Mouse (Mus musculus) lung, postnatal 25 days (tissue): ENCODE results near the gene Tpd52l2.
A peak's percentile ranks its signal among the peaks of the same experiment; 100 is the strongest.

ENCODE experiments used
- DNase-seq: peaks from one replicate; pipeline ENCODE4 v3.0.0; 2022; ENCODE audit warnings: low spot score

Tpd52l2 gene

DNA sequence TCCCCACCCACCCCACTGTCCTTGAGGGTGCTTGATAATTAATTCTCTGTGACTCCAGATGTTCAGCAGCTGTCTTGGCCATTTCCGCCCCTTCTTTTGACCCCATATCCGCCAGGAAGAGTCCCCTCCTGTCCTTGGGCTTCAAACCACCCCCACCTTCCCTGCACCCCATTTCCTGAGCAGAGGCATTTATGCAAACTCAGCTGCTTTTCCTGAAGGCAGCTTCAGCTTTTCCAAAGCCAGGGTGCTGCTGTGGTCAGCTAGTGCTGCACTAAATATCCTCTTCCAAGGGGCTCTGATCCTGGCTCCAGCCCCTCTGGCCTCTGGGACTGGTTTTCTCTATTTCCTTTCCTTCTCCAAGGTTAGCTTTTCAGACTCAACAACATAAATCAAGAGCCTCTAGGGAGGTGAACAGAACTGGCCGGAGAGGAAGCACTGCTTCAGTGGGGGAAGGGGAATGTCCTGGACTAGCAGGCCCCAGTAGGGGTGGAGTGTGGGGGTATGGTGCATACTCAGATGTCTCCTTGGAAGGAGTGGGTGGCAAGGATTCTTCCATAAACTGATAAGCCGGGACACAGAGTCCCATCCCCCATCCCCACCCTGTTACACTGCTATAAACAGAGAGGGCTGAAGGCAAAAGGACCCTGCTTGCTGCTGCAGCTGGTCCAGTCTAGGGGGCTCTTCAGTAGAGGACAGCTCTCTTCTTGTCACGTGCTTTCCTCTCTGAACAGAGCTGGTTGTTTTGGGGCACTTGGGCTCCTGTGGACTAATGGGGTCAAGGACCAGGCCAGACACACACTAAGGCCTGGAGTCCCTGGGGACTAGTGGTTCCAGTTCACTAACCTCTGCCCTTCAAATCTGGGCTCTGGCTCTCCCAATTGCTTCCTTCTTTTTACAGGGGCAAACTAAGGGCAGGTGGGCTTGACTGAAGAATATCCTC lies 9.3 kb upstream of the Tpd52l2 start:
- no peak for DNase-seq

GRCm38 (mm10) chr2:181491432-181492205 lies 5.3 kb upstream of the Tpd52l2 start:
- no peak for DNase-seq

DNA sequence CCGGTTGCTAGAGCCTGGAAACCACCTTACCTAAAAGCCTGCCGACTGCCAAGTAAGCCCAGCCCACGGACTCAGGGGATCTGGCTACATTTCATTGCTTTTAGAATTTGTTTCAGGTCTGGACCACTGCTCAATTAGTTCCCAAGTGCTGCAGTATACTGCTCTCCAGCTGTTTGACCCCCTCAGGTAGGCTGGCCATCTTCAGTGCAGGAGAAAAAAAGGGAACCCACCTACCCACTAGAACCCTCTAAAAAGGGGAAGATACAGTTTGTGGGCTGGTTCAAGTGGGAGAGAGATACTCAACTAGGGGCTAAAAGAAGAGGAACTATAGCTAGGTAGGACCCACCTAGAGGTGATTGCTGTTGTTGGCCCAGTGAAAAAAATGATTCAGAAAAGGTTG lies 4.7 kb upstream of the Tpd52l2 start:
- no peak for DNase-seq

DNA sequence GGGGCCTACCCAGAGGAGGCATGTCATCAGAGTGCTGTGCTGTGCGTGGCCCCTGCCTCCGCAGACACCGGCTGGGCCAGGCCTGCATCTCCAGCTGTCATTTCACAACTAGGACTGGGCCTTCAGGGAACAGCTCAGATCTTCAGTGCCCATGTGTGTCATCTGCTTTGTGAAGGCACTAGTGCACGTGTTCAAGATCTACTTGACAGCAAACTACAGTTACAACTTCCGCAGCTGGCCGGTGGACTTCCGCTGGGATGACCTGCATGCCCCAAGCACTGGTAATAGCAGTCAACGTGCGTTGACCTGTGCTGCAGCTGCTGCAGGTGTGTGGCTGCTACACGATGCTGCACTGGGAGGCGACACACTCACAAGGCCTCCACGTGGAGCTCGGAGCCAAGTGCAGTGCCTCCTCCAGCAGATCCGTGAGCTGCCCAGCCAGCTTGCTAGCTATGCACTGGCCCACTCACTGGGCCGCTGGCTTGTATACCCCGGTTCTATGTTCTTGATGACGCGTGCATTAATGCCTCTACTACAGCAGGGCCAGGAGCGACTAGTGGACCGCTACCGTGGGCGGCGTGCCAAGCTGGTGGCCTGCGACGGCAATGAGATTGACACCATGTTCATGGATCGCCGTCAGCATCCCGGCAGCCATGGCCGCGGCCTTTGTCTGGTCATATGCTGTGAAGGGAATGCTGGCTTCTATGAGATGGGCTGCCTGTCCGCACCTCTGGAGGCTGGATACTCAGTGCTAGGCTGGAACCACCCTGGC lies 3.6 kb upstream of the Tpd52l2 start, which contains the start of gene Abhd16b:
Abhd16b (plus strand) TSS at position 51 of the 772 bp plus-strand sequence.
- no peak for DNase-seq

- DNase-seq, result no peak
Observed at GRCm38 (mm10) chr2:181494266-181494945, 2.5 kb upstream of the Tpd52l2 start.

DNA sequence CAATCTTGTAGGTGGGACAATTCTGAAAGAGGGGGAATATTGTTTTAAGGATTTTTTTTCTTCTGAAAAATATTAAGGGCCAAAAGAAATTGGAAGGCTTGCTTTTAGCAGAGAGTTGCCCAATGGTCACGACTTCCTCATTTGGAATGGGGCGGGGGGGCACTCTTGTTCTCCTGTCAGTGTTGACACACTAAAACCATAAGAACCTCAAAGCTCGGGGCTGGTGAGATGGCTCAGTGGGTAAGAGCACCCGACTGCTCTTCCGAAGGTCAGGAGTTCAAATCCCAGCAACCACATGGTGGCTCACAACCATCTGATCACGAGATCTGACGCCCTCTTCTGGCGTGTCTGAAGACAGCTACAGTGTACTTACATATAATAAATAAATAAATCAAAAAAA lies 1.1 kb upstream of the Tpd52l2 start:
- peak; percentile 24 for DNase-seq

- peak; percentile 63 for DNase-seq
Observed at GRCm38 (mm10) chr2:181496281-181496680, 661 bp upstream of the Tpd52l2 start.

DNA sequence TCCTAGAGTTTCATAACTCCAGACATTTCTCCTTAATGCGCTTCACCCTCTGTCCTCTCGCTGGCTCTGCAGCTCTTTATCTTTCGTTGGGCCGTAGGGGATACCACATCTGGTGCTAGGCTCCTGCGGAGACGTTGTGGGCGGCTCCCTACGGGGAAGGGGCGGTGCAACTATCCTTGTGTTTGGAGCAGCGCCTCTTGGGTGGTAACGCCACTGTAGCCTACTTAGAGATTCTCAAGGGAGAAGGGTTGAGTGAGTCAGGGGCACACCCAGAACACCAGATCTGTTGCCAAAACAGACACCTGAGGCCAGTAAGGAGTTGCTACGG lies 570 bp downstream of the Tpd52l2 start:
- DNase-seq, result peak; percentile 76

DNA sequence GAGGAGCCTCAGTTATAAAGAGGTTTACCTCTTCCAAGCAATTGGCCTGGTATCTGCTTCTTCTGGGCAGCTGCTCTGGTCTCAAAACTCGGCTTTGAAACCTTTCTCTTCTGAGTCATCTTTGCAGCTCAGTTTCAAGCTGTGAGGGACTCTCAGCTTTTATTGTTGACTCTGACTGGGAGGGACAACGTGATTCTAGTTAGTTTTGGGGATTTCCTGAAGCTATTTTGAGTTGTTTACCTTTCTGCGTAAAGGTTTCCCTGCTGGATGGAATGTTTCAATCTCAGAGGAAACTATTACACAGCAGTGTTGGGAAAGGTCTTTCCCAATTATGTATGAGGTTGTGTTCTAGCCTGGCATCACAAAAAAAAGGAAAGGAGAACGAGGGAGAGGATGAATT lies 1.7 kb downstream of the Tpd52l2 start:
- no peak for DNase-seq

GRCm38 (mm10) chr2:181509191-181509590 lies 12.2 kb downstream of the Tpd52l2 start:
- no peak for DNase-seq

DNA sequence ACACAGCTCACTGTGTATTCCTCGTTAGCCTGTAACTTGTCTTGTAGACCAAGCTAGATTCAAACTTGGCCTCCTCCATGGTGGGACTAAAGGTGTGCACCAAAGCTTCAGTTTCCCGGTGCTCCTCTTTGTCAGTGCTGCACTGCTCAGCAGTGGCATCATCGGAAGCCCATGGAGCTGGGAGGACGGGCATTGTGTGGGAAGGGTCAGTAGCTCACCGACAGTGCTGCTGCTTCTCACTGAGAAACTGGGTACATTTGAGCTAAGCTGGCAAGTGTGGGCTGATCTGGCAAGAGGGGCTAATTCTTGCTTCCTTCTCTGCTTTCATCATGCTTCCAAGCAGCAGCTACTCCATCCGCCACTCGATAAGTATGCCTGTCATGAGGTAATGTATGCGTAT lies 14.3 kb downstream of the Tpd52l2 start:
- DNase-seq, result no peak

DNA sequence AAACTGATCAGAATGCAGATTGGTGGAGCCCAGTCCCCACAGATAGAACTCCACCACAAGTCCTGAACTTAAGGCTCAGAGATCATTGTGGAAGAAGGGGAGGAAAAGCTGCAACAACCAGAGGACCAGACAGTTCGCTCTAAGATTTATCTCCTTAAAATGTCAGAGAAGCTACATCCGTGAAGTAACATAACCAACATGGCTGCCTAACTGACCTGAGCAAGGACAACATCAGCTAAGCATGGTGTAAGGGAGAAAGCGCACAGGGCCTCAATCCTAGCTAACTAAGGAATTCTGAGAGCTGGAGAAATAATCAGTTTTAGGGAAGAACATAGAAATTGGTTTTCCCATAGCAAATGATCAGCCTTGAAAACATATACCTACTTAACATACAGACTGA lies 22.3 kb downstream of the Tpd52l2 start:
- no peak for DNase-seq

- DNase-seq, result peak; percentile 99
Observed at GRCm38 (mm10) chr2:181520118-181520935, 23.4 kb downstream of the Tpd52l2 start, which contains the start of gene Dnajc5. Gene Dnajc5 (plus strand): TSS chr2:181520485.

- no peak for DNase-seq
Observed at GRCm38 (mm10) chr2:181520936-181521227, 23.9 kb downstream of the Tpd52l2 start.

- no peak for DNase-seq
Observed at GRCm38 (mm10) chr2:181521491-181521890, 24.5 kb downstream of the Tpd52l2 start.

- no peak for DNase-seq
Observed at GRCm38 (mm10) chr2:181522811-181523210, 25.9 kb downstream of the Tpd52l2 start.

- no peak for DNase-seq
Observed at GRCm38 (mm10) chr2:181525526-181525925, 28.6 kb downstream of the Tpd52l2 start.

- peak; percentile 43 for DNase-seq
Observed at GRCm38 (mm10) chr2:181529076-181529475, 32.1 kb downstream of the Tpd52l2 start.

DNA sequence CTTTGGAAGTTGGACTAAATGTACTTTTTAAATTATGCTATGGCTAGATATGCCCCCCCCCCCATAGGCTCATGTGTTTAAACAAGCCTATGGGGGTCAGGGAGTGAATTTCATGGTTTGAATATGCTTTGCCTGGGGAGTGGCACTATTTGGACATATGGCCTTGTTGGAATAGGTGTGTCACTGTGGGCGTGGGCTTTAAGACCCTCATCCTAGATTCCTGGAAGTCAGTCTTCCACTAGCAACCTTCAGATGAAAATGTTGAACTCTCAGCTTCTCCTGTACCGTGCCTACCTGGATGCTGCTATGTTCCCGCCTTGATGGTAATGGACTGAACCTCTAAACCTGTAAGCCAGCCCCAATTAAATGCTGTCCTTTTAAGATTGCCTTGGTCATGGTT lies 35.6 kb downstream of the Tpd52l2 start:
- no peak for DNase-seq

DNA sequence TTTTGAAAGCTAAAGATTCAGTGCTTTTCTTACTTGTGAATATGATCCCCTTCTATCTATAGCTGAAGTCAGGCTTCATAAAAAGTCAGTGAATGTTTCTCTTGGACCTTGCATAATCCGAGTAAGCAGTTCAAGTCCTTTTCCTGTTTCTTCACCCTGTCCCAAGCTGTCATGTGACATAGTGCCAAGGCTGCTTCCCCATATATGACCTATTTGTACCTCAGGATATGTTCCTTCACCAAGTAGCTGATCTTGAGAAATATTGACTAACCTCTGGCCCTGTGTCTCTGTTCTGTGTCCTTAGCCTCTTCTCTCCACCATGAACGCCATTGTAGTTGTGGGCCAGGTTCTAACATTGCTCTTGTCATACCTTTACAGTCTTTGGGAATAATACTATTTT lies 39.5 kb downstream of the Tpd52l2 start:
- DNase-seq, result peak; percentile 51

DNA sequence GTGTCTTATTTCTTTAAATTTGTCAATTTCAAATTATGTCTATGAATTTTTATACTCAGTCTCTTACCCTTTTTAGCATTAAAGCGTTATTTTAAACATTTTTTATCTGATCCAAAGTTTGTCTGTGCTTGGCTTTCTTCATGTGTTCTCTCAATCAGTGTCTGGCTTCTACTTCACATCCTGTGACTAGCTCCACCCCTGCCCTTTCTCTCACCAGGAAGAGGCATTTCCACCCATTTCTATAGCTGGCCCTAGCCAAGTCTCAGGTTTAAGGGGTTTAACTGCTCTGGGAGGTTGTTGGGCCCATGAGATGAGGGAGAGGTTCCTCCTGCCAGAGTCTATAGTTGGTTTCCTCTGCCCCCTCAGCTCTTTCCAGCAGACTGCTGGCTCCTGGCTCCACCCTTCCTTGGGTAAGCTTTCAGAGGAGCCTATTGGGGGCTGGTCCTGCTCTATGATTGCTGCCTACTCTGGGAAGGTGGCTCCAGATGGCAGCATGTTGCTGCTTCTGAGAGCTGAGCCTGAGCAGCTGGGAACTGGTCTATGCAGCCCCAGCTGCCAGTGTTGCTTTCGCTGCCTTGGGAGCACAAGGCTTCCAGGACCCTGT lies 40.6 kb downstream of the Tpd52l2 start:
- peak; percentile 29 for DNase-seq
